Mouse (Mus musculus) neural tube, embryonic 11.5 days (tissue): Measurements from ENCODE around the gene Hspb3. TPM values are rescaled to one million over a fixed set of nuclear protein-coding genes. Genes with fewer than 3 reads are reported as not detected.

Experiments used
- ATAC-seq: fragments of 200-750 bp; cut with Nextera tagmentation; 2 replicates; pipeline ENCODE4 v1.8.0; 2017; ENCODE audit warnings: moderate number of reproducible peaks, mild to moderate bottlenecking, moderate TSS enrichment, moderate library complexity; ENCODE audit not compliant: insufficient read depth, low FRiP score, low TSS enrichment
- DNase-seq: peaks from one replicate; pipeline ENCODE4 v3.0.0-alpha.2; 2015; ENCODE audit warnings: low spot score
- H3K27ac ChIP-seq: fragments of 300-500 bp; sonication (generic); 2 replicates; pipeline ENCODE4 v1.5.1; 2014; ENCODE audit warnings: low read depth, mild to moderate bottlenecking, low read length
- H3K27me3 ChIP-seq: fragments of 300-500 bp; sonication (generic); 2 replicates; pipeline ENCODE4 v1.6.1; 2014; ENCODE audit warnings: mild to moderate bottlenecking, low read length, mixed read lengths; ENCODE audit not compliant: control insufficient read depth, insufficient read depth
- H3K36me3 ChIP-seq: fragments of 300-500 bp; sonication (generic); 2 replicates; pipeline ENCODE4 v1.6.1; 2014; ENCODE audit warnings: mild to moderate bottlenecking, low read length, moderate library complexity, mixed read lengths; ENCODE audit not compliant: control insufficient read depth, insufficient read depth
- H3K4me1 ChIP-seq: fragments of 300-500 bp; sonication (generic); 2 replicates; pipeline ENCODE4 v1.6.1; 2014; ENCODE audit warnings: low read length, mixed read lengths; ENCODE audit not compliant: control insufficient read depth, insufficient read depth
- H3K4me2 ChIP-seq: fragments of 300-500 bp; sonication (generic); 2 replicates; pipeline ENCODE4 v1.6.1; 2014; ENCODE audit warnings: low read depth, mild to moderate bottlenecking, moderate library complexity
- H3K4me3 ChIP-seq: fragments of 300-500 bp; sonication (generic); 2 replicates; pipeline ENCODE4 v1.5.1; 2014; ENCODE audit warnings: low read depth, low read length
- H3K9ac ChIP-seq: fragments of 300-500 bp; sonication (generic); 2 replicates; pipeline ENCODE4 v1.6.1; 2014; ENCODE audit warnings: mild to moderate bottlenecking, low read length
- H3K9me3 ChIP-seq: fragments of 300-500 bp; sonication (generic); 2 replicates; pipeline ENCODE4 v1.6.1; 2016; ENCODE audit warnings: low read length; ENCODE audit not compliant: control insufficient read depth
- WGBS: fragments of 180-500 bp; shearing (Covaris S2); extraction: QIAGEN DNeasy Blood & Tissue Kit; methylation state at CpG from one replicate; pipeline ENCODE4 v1.1.7; 2014; 5-methylcytosine and 5-hydroxymethylcytosine counted together
- polyA plus RNA-seq: library from polyadenylated mRNA; unstranded; fragments of >200 nt; fragmentation: Nextera tagmentation; extraction: Ambion mirVana; gene quantifications from 2 replicates; pipeline ENCODE4 v1.2.1, GENCODE M21; 2014

Gene Hspb3
- polyA plus RNA-seq, 1 experiment from 2014 or later: 0.41 TPM

DNA sequence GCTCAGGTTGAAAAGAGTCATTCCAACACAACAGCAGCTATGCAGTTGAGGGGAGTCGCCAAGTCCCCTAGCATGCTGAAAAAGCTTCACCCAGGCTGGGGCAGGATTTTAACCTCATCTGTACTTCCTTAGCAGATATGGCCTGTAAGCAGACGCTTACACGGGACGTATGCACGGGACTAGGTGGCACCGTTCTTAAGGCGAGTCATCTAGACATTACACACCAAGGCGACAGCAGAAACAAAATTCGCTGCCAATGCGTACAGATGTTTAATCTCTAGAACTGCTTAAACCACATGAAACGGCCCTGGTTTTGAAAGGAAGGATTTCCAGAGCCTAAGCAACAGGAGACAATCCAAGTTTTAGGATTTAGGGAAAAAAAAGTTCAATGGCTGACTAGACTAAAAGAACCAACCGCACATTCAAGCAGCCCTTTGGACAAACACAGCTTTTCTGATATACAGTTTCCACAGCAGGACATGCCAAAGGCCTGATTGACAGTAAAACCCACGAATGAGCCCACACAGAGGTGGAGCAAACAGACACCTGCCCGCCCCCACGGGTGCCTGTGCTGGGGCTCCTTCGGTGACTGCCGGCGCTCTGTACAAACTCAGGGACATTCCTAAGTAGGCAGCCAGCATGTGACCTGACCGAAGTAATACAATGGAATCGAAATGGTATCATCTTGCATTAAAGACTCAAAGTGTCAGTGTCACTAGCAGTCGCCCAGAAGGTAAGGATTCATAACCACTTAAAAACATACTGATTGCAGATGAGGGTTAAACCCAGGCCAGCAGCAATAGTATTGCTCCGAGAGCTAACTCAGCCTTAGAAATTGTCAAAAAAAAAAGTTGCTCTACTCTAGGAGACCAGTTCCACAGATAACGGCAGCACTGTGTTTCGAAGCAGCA lies 48.6 kb downstream of the Hspb3 start:
- H3K4me1 ChIP-seq: peaks cover 55% of the 10 kb centered on the region
- WGBS: 27% methylated on average over 24 of the region's 24 CpGs

DNA sequence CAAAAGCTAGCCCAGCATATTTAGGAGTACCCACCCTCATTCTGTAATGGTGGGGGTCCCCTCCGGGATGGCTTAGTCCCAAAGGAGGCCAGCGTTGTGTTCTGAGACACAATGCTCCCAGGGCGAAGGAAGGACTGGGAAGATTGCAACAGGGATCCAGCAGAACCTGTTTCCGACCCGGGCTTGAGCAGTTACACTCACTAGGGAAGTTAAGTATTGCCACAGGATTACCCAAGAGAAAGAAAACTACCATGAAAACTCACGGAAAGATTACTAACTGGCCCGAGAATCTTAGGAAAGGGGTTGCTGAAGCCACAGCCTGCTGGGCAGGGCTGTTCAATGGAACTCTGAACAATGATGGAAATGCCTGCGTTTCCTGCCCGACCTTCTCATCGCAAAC lies 49.6 kb downstream of the Hspb3 start:
- no peak for DNase-seq
- no peaks in the 10 kb centered on the region for H3K9me3 ChIP-seq
- ATAC-seq: no peak
- WGBS: 41% methylated on average over 10 of the region's 10 CpGs
- peak overlapping the region; percentile 26; the same call in 1 of the 2 replicates for H3K9ac ChIP-seq
- H3K4me2 ChIP-seq: peak overlapping the region; percentile 84
- peaks cover 55% of the 10 kb centered on the region for H3K4me1 ChIP-seq
- peak overlapping the region; percentile 9; the same call in 1 of the 2 replicates for H3K4me3 ChIP-seq
- H3K27ac ChIP-seq: no peak overlapping the region
- 0 out of 2 replicates have a peak, but pooled peaks cover 2% of the 10 kb centered on the region for H3K36me3 ChIP-seq
- no peaks in the 10 kb centered on the region for H3K27me3 ChIP-seq

More for the DNA sequence above, 48.6 kb downstream of the Hspb3 start:
- peak; percentile 66 for DNase-seq
- no peak for ATAC-seq
- H3K36me3 ChIP-seq: no peaks in the 10 kb centered on the region
- H3K9ac ChIP-seq: peak overlapping the region; percentile 88
- peak overlapping the region; percentile 78 for H3K4me3 ChIP-seq
- H3K27ac ChIP-seq: 0 out of 2 replicates have a peak overlapping the region, but pooled peaks have one; percentile 27
- peak overlapping the region; percentile 84 for H3K4me2 ChIP-seq
- H3K27me3 ChIP-seq: no peaks in the 10 kb centered on the region
- H3K9me3 ChIP-seq: no peaks in the 10 kb centered on the region

DNA sequence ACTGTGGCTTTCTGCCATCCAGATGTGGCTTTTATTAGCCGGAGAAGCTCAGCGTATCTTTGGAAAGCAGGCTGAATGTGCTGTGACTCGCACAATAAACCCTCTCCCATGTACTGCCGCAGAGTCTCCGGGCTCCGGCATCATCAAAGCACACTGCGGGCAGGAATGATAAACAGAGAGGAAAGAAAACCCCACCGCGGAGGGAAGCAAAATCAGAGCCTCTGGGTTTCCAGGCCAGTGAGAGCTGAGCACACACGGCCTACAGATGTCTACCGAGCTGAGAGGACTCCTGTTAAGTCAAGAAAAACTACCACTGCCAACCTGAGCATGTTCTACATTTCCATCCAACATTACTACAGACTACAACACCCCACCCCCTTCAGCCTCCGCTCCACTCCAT lies 50.1 kb downstream of the Hspb3 start:
- Histone ChIP-seq H3K4me2 (peak overlapping the region; percentile 84), H3K27me3 (no peaks in the 10 kb centered on the region), H3K4me1 (peaks cover 55% of the 10 kb centered on the region), H3K36me3 (0 out of 2 replicates have a peak, but pooled peaks cover 2% of the 10 kb centered on the region), H3K4me3 (peak overlapping the region; percentile 9), H3K9ac (peak overlapping the region; percentile 26), H3K27ac (0 out of 2 replicates have a peak overlapping the region, but pooled peaks have one; percentile 14), H3K9me3 (no peaks in the 10 kb centered on the region)
- ATAC-seq (no peak), DNase-seq (peak; percentile 48)
- 16% methylated on average over 12 of the region's 12 CpGs for WGBS

Other genes starting within 250 kb of the Hspb3 start
- 32.2 and 33.7 TPM in 2 replicates for gene Snx18, start 45.1 kb downstream of the Hspb3 start, polyA plus RNA-seq
- gene Arl15, start 130.8 kb upstream of the Hspb3 start, polyA plus RNA-seq: 9.5 and 11.0 TPM in 2 replicates